Mouse (Mus musculus) forebrain, embryonic 16.5 days (tissue): ENCODE measurements around the gene Krtap14. TPM values are rescaled to one million over a fixed set of nuclear protein-coding genes. Genes with fewer than 3 reads are reported as not detected.

Experiments used
- ATAC-seq: fragments of 200-750 bp; cut with Nextera tagmentation; 2 replicates; pipeline ENCODE4 v1.8.0; 2017; ENCODE audit warnings: mild to moderate bottlenecking, moderate library complexity
- H3K27ac ChIP-seq: fragments of 300-500 bp; sonication (generic); 2 replicates; pipeline ENCODE4 v1.5.1; 2014; ENCODE audit warnings: low read length, control low read depth
- H3K27me3 ChIP-seq: fragments of 300-500 bp; sonication (generic); replicated peaks from 2 replicates; pipeline ENCODE4 v1.6.1; 2014; ENCODE audit warnings: low read length; ENCODE audit not compliant: control insufficient read depth, insufficient read depth
- H3K36me3 ChIP-seq: fragments of 300-500 bp; sonication (generic); 2 replicates; pipeline ENCODE4 v1.6.1; 2014; ENCODE audit not compliant: control insufficient read depth, insufficient read depth
- H3K4me1 ChIP-seq: fragments of 300-500 bp; sonication (generic); replicated peaks from 2 replicates; pipeline ENCODE4 v1.6.1; 2014; ENCODE audit warnings: low read length; ENCODE audit not compliant: control insufficient read depth, insufficient read depth
- H3K4me2 ChIP-seq: fragments of 300-500 bp; sonication (generic); 2 replicates; pipeline ENCODE4 v1.6.1; 2014; ENCODE audit warnings: mild to moderate bottlenecking, low read length, control low read depth
- H3K4me3 ChIP-seq: fragments of 300-500 bp; sonication (generic); replicated peaks from 2 replicates; pipeline ENCODE4 v1.5.1; 2014; ENCODE audit warnings: mild to moderate bottlenecking, low read length, control low read depth
- H3K9ac ChIP-seq: fragments of 300-500 bp; sonication (generic); replicated peaks from 2 replicates; pipeline ENCODE4 v1.6.1; 2014; ENCODE audit warnings: low read depth, low read length, control low read depth
- H3K9me3 ChIP-seq: fragments of 300-500 bp; sonication (generic); 2 replicates; pipeline ENCODE4 v1.6.1; 2016; ENCODE audit warnings: low read length; ENCODE audit not compliant: control insufficient read depth
- WGBS: fragments of 180-500 bp; shearing (Covaris S2); extraction: QIAGEN DNeasy Blood & Tissue Kit; methylation state at CpG from one replicate; pipeline ENCODE4 v1.1.7; 2014; 5-methylcytosine and 5-hydroxymethylcytosine counted together
- polyA plus RNA-seq: library from polyadenylated mRNA; unstranded; fragments of >200 nt; fragmentation: Nextera tagmentation; extraction: Ambion mirVana; gene quantifications from 2 replicates; pipeline ENCODE4 v1.2.1, GENCODE M21; 2015

Krtap14 gene
- polyA plus RNA-seq = not detected in 2 replicates

DNA sequence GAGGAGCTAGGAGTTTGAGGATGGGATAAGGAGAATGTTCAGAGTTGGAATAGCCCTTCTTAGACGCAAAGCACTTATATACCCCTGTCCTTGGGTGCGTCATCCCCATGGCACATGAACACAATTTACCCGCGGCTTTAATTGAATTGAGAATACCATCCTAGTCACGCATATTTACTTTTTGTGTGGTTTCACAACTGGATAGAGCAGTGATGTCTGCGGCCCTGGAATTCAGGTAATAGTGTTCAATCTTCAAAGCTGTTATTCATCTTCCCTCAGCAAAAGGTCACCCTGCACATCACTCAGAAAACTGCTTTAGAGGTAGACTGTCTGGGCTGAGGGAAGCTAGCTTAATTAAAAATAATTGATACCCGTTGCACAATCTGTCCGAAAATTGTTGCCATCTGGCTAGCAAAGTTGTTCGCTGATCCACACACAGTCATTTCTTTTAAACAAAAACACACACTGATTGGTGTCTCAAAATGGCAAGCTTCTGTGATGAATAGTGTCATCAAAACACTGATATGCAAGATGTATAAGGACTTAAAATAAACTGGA is at the start of gene Krtap14:
Krtap14 (minus strand) TSS at position 51 of the 558 bp plus-strand sequence.
- no peak within 1 kb of the TSS for H3K9ac ChIP-seq
- H3K4me2 ChIP-seq = no peak within 1 kb of the TSS
- H3K27me3 ChIP-seq = no peaks in the 10 kb centered on the region
- no peaks in the 10 kb centered on the region for H3K9me3 ChIP-seq
- no peak within 1 kb of the TSS for H3K27ac ChIP-seq
- WGBS = 62% methylated on average over 9 of the region's 9 CpGs
- H3K4me3 ChIP-seq = no peak within 1 kb of the TSS
- peak; percentile 81 for ATAC-seq
- H3K4me1 ChIP-seq = no peaks in the 10 kb centered on the region
- H3K36me3 ChIP-seq = no peaks in the 10 kb centered on the region

DNA sequence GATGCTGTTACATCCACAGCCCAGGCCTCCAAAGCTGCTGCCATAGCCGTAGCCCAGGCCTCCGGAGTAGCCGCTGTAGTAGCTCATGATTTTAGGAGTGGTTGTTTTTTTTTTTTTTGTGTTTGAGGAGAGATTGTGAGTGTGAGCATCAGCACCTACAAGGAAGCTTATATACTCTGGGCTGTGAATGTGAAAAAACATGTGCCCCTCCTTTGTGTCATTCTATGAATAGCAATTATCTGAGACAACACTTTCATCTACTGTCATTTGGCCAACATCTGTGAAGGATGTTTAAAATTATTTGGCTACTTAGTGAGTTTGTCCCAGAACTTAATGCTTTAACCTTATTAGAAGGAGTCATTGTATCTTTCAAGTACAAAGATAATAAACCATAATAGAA is 48.2 kb upstream of the Krtap14 start, which contains the start of gene Krtap19-2:
Krtap19-2 (minus strand) TSS at position 101 of the 400 bp plus-strand sequence.
- Histone ChIP-seq H3K4me3 (no peak within 1 kb of the TSS), H3K27ac (no peak within 1 kb of the TSS), H3K9me3 (no peaks in the 10 kb centered on the region), H3K36me3 (no peaks in the 10 kb centered on the region), H3K27me3 (no peaks in the 10 kb centered on the region), H3K4me2 (no peak within 1 kb of the TSS), H3K9ac (no peak within 1 kb of the TSS), H3K4me1 (no peaks in the 10 kb centered on the region)
- no peak for ATAC-seq
- WGBS = 96% methylated on average over 3 of the region's 3 CpGs

DNA sequence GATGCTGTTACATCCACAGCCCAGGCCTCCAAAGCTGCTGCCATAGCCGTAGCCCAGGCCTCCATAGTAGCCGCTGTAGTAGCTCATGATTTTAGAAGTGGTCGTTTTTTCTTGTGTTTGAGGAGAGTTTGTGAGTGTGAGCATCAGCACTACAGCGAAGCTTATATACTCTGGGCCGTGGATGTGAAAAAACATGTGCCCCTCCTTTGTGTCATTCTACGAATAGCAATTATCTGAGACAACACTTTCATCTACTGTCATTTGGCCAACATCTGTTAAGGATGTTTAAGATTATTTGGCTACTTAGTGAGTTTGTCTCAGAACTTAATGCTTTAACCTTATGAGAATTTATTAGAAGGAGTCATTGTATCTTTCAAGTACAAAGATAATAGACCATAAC is 43.4 kb upstream of the Krtap14 start, which contains the start of gene Krtap19-1:
Krtap19-1 (minus strand) TSS at position 101 of the 400 bp plus-strand sequence.
- ATAC-seq = no peak
- Histone ChIP-seq H3K4me1 (no peaks in the 10 kb centered on the region), H3K9me3 (no peaks in the 10 kb centered on the region), H3K36me3 (no peaks in the 10 kb centered on the region), H3K4me2 (no peak within 1 kb of the TSS), H3K4me3 (no peak within 1 kb of the TSS), H3K9ac (no peak within 1 kb of the TSS), H3K27ac (no peak within 1 kb of the TSS), H3K27me3 (no peaks in the 10 kb centered on the region)
- WGBS = 87% methylated on average over 6 of the region's 6 CpGs

DNA sequence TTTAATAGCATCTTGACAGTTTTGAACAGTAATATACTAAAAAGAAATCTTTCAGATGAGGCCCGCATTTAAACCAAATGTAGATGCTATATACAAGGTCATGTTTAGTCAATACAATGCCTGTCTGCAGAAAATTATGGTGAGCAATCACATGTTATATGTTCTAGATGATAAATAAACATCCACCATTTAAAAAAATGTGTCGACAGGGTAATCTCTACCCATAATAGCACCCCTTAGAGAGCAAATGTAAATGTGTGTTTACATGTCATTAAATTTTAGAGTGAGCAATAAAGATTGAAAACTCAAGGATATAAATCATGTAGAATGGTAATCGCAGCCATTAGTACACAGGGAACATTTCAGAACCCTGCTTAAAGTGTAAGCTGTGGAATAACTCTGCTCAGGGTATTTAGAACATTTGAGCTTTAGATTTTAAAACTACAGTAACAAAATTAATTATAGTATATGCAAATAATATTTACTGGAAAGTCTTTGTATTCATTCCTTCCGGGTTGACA is 39.0 kb upstream of the Krtap14 start:
- ATAC-seq = no peak
- WGBS = 87% methylated on average over 4 of the region's 4 CpGs
- H3K9me3 ChIP-seq = no peaks in the 10 kb centered on the region
- no peak overlapping the region for H3K4me2 ChIP-seq
- no peaks in the 10 kb centered on the region for H3K27me3 ChIP-seq
- no peaks in the 10 kb centered on the region for H3K36me3 ChIP-seq
- H3K27ac ChIP-seq = no peak overlapping the region
- no peaks in the 10 kb centered on the region for H3K4me1 ChIP-seq
- H3K4me3 ChIP-seq = no peak overlapping the region
- no peak overlapping the region for H3K9ac ChIP-seq

DNA sequence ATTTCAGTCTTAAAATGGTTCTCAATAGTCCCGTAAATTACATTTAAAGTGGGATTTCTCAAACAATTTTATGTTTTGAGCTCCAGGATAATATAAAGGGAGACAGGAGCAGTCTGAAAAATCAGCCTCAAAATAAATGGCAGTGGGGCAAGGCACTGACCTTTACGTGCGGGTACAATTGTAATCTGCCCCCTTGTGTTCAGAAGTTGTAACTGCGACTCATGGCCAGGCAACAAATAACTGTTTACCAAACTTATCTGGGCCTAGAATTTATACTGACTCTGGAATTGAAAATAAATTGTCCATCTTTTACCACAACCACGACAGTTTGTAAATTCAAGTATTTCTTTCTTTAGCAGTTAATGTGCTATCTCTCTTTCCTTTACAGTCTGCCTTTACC is 25.5 kb upstream of the Krtap14 start:
- Histone ChIP-seq H3K27me3 (no peaks in the 10 kb centered on the region), H3K4me3 (no peak overlapping the region), H3K27ac (no peak overlapping the region), H3K9ac (no peak overlapping the region), H3K9me3 (no peaks in the 10 kb centered on the region), H3K36me3 (no peaks in the 10 kb centered on the region), H3K4me2 (no peak overlapping the region), H3K4me1 (no peaks in the 10 kb centered on the region)
- WGBS = 15% methylated on average over 5 of the region's 5 CpGs
- no peak for ATAC-seq

DNA sequence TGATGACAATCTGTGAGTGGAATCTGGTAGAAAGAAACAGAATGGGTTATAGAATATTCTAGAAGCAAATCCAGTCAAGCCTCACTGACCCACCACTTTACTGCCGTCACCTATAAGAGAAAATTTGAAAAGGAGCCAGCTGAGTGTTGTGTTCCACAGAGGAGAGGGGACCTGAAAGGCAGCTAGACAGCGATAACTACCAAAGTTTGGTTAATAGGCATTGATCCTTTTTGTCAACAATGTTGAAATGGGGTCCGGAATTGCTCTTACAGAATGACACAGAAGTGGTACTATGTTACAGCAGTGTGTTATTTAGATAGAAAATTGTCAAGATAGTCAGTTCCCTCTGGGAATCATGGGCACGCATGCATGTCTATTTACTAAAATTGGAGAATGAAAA is 22.6 kb upstream of the Krtap14 start:
- Histone ChIP-seq H3K9ac (no peak overlapping the region), H3K4me3 (no peak overlapping the region), H3K4me1 (no peaks in the 10 kb centered on the region), H3K36me3 (no peaks in the 10 kb centered on the region), H3K4me2 (no peak overlapping the region), H3K9me3 (no peaks in the 10 kb centered on the region), H3K27ac (no peak overlapping the region), H3K27me3 (no peaks in the 10 kb centered on the region)
- WGBS = 89% methylated on average over 4 of the region's 4 CpGs
- ATAC-seq = no peak

DNA sequence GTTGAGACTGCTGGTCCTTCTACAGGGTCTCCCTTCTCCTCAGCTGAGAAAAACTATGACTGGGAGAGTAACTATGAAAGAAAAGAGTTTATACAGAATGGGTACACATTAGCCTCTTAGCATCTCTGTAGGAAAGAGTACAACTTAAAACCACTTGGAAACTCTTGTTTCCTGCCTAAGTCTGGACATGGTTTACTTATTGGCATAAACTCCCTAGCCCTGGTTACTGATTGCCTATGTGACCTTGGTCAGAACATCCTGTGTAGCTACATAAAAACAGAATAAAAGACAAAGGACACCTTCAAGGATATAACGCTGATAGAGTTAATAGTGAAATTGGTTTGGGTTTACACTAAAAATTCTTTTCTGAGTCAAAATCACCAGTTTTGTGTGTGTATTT is 21.4 kb upstream of the Krtap14 start:
- Histone ChIP-seq H3K4me3 (no peak overlapping the region), H3K36me3 (no peaks in the 10 kb centered on the region), H3K4me1 (no peaks in the 10 kb centered on the region), H3K9ac (no peak overlapping the region), H3K27me3 (no peaks in the 10 kb centered on the region), H3K9me3 (no peaks in the 10 kb centered on the region), H3K27ac (no peak overlapping the region), H3K4me2 (no peak overlapping the region)
- ATAC-seq = no peak
- WGBS = 96% methylated on average over 1 of the region's 1 CpGs

DNA sequence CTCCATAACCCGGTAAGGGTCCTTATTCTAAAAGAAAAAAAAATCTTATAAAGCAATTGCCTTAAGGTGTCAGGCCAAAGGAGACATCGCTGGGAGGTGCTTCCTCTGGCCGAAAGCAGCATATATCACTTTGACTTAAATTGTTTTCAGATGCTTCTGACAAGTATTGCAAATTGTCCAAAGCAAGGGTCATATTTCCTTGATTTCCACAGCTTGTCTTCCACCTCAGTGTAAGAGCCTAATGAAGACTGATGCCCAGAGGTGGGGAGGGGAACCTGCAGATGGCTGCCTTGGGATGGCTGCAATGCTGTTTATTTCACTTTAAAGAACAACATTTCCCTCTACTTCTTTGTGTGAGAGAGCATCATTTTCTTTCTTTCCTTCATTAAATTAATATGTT is 1.0 kb upstream of the Krtap14 start:
- 68% methylated on average over 3 of the region's 3 CpGs for WGBS

DNA sequence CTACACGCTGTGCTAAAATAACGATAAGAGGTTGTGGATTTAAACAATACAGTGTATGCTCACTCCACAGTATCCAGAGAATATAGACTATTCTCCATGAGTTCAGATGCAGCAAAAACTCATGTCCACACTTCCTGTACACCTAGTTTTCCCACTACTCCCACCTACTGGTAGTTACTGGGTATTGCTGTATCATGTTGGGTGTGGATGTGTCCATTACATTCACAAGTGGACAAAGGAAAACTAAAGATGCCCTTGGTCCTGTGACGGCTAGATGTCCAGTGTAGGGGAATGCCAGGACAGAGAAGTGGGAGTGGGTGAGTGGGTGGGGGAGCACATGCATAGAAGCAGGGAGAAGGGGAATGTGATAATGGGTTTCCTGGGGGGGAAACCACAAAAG is 2.2 kb downstream of the Krtap14 start:
- no peak overlapping the region for H3K4me3 ChIP-seq
- no peaks in the 10 kb centered on the region for H3K27me3 ChIP-seq
- WGBS = 68% methylated on average over 3 of the region's 3 CpGs
- H3K27ac ChIP-seq = no peak overlapping the region
- H3K36me3 ChIP-seq = no peaks in the 10 kb centered on the region
- H3K9ac ChIP-seq = no peak overlapping the region
- no peak for ATAC-seq
- no peaks in the 10 kb centered on the region for H3K4me1 ChIP-seq
- H3K4me2 ChIP-seq = no peak overlapping the region
- H3K9me3 ChIP-seq = no peaks in the 10 kb centered on the region

More for the DNA sequence above, 1.0 kb upstream of the Krtap14 start:
- Histone ChIP-seq H3K9me3 (no peaks in the 10 kb centered on the region), H3K4me1 (no peaks in the 10 kb centered on the region), H3K9ac (no peak overlapping the region), H3K4me2 (no peak overlapping the region), H3K36me3 (no peaks in the 10 kb centered on the region), H3K4me3 (no peak overlapping the region), H3K27ac (no peak overlapping the region), H3K27me3 (no peaks in the 10 kb centered on the region)
- ATAC-seq = no peak

DNA sequence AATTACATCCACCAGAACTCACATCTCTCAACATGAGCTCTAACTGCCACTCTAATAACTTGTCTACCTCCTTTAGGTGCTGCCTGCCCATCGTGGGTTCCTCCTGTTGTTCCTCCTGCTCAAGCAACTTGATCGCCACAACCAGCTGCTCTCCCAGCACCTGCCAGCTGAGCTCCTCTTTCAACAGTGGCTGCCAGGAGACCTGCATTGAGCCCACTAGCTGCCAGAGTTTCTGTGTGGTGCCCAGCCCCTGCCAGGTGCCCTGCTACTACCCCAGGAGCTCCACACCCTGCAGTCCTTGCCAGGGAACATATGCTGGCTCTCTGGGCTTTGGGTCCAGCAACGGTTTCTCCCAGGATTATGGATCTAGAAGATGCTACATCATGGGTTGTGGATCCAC is 5.9 kb downstream of the Krtap14 start, which contains the start of gene Krtap15:
Krtap15 (plus strand) TSS at position 150 of the 400 bp plus-strand sequence.
- H3K27me3 ChIP-seq = no peaks in the 10 kb centered on the region
- H3K4me3 ChIP-seq = no peak within 1 kb of the TSS
- no peak within 1 kb of the TSS for H3K27ac ChIP-seq
- 82% methylated on average over 3 of the region's 3 CpGs for WGBS
- H3K9me3 ChIP-seq = no peaks in the 10 kb centered on the region
- H3K36me3 ChIP-seq = no peaks in the 10 kb centered on the region
- ATAC-seq = no peak
- no peak within 1 kb of the TSS for H3K9ac ChIP-seq
- H3K4me1 ChIP-seq = no peaks in the 10 kb centered on the region
- no peak within 1 kb of the TSS for H3K4me2 ChIP-seq
